Mouse (Mus musculus) hindbrain, embryonic 12.5 days (tissue): ENCODE results near the gene Nptx2. TPM values are rescaled to one million over a fixed set of nuclear protein-coding genes. Genes with fewer than 3 reads are reported as not detected.

Source experiments
- ATAC-seq: fragments of 200-750 bp; cut with Nextera tagmentation; 2 replicates; pipeline ENCODE4 v1.8.0; 2017; ENCODE audit warnings: moderate TSS enrichment; ENCODE audit not compliant: low FRiP score
- H3K27ac ChIP-seq: fragments of 300-500 bp; sonication (generic); 2 replicates; pipeline ENCODE4 v1.5.1; 2016; ENCODE audit warnings: mild to moderate bottlenecking
- H3K27me3 ChIP-seq: fragments of 300-500 bp; sonication (generic); 2 replicates; pipeline ENCODE4 v1.6.1; 2016; ENCODE audit warnings: mild to moderate bottlenecking
- H3K36me3 ChIP-seq: fragments of 300-500 bp; sonication (generic); 2 replicates; pipeline ENCODE4 v1.6.1; 2016; ENCODE audit warnings: mild to moderate bottlenecking
- H3K4me1 ChIP-seq: fragments of 300-500 bp; sonication (generic); 2 replicates; pipeline ENCODE4 v1.6.1; 2016
- H3K4me2 ChIP-seq: fragments of 300-500 bp; sonication (generic); replicated peaks from 2 replicates; pipeline ENCODE4 v1.6.1; 2016; ENCODE audit warnings: mild to moderate bottlenecking
- H3K4me3 ChIP-seq: fragments of 300-500 bp; sonication (generic); 2 replicates; pipeline ENCODE4 v1.5.1; 2016; ENCODE audit warnings: mild to moderate bottlenecking
- H3K9ac ChIP-seq: fragments of 300-500 bp; sonication (generic); 2 replicates; pipeline ENCODE4 v1.6.1; 2016; ENCODE audit warnings: mild to moderate bottlenecking, moderate library complexity
- H3K9me3 ChIP-seq: fragments of 300-500 bp; sonication (generic); replicated peaks from 2 replicates; pipeline ENCODE4 v1.6.1; 2016; ENCODE audit warnings: mild to moderate bottlenecking
- WGBS: fragments of 180-500 bp; shearing (Covaris S2); methylation state at CpG from one replicate; pipeline ENCODE4 v1.1.7; 2016; 5-methylcytosine and 5-hydroxymethylcytosine counted together
- polyA plus RNA-seq: library from polyadenylated mRNA; unstranded; fragments of >200 nt; fragmentation: Nextera tagmentation; extraction: Ambion mirVana; gene quantifications from 2 replicates; pipeline ENCODE4 v1.2.1, GENCODE M21; 2016

Nptx2 gene
- polyA plus RNA-seq, 1 experiment from 2014 or later = 1.7 TPM

DNA sequence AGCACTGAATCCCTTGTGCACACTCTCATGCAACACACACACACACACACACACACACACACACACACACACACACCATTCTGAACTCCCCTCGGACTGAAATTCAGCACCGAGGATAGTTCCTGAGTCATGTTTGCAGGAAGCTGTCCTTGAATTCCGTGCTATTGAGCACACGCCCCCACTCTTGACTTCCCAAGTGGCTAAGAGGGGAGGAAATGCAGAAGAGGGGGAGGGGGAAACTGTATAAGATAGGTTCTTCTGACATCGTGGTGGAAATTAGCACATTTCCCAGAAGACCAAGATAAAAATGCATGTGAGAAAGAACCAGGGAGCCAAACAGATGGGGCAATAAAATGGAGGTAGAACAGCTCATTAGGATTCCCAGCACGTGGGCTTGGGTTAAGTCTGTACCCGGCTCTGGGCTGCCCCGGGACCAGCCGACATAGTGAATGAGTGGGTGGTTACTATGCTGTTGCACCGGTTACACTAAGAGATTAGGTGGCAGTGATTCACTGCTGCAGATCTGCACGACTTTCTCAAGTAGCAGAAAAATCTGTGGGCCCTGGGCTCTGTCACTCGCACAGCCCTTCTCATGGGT, 2.9 kb upstream of the Nptx2 start:
- peak overlapping the region; percentile 58 for H3K27ac ChIP-seq
- WGBS = 17% methylated on average over 12 of the region's 12 CpGs
- peaks cover 32% of the 10 kb centered on the region for H3K27me3 ChIP-seq
- H3K4me3 ChIP-seq = no peak overlapping the region
- peak overlapping the region; percentile 15; the same call in 1 of the 2 replicates for H3K4me2 ChIP-seq
- peaks cover 32% of the 10 kb centered on the region for H3K4me1 ChIP-seq
- H3K36me3 ChIP-seq = no peaks in the 10 kb centered on the region
- no peak overlapping the region for H3K9ac ChIP-seq
- H3K9me3 ChIP-seq = no peaks in the 10 kb centered on the region
- ATAC-seq = peak; percentile 85

DNA sequence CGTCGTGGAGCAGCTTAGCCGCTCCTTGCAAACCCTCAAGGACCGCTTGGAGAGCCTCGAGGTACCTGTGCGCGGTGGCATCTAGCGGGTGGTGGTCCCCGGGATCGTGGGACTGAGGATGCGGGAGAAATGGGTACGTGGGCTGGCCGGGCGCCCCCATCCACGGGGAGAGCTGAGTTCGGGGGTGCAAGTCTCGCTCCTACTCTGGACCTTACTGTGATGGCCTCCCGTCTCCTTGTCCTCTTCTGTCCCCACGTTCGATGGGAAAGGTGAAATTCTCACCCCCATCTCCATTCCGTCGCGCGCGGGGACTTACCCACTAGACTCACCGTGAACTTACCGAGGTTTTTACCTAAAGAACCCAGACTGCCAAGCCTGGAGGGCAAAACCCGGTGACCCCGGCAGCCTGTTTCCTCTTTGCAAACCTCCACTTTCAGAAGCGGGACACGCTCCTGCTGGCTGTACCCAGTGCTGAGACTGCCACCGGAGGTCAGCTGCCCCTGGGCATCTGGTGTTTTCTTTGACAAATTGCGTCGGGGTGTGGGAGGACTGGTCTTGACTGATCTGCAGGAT, 807 bp downstream of the Nptx2 start:
- 5% methylated on average over 33 of the region's 34 CpGs for WGBS
- H3K27me3 ChIP-seq = peaks cover 54% of the 10 kb centered on the region
- no peak overlapping the region; the same call in 1 of the 2 replicates for H3K9ac ChIP-seq
- peaks cover 42% of the 10 kb centered on the region for H3K4me1 ChIP-seq
- peak overlapping the region; percentile 41 for H3K4me3 ChIP-seq
- H3K27ac ChIP-seq = no peak overlapping the region
- no peak for ATAC-seq
- peak overlapping the region; percentile 64 for H3K4me2 ChIP-seq
- no peaks in the 10 kb centered on the region for H3K36me3 ChIP-seq
- H3K9me3 ChIP-seq = no peaks in the 10 kb centered on the region

DNA sequence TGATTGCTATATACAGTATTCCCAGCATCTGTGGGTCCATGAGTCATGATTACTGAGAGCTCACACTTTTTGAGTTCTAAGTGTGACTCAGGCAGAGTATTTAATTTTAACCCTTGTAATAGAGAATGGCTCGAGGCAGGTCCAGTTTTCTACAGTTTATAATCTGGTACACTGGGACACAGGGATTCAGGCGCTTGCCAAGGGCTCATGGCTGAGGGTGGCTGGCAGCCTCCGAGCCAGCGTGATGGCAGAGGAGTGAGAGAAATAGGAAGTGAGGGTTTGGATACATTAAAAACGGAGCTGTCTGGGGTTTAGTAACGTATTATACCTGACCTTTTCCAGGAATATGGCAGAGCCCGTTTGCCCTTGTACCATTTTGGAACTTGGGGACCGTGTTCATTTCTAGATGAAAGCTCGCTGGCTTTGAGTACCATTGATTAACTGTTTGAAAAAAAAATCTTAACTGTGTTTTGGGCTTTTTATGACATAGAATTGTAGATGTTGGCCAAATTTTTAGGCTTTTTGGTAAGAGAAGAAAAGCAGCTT, 1.7 kb downstream of the Nptx2 start:
- no peaks in the 10 kb centered on the region for H3K36me3 ChIP-seq
- H3K4me3 ChIP-seq = peak overlapping the region; percentile 35
- WGBS = 21% methylated on average over 9 of the region's 9 CpGs
- peaks cover 42% of the 10 kb centered on the region for H3K4me1 ChIP-seq
- H3K27me3 ChIP-seq = peaks cover 56% of the 10 kb centered on the region
- H3K9me3 ChIP-seq = no peaks in the 10 kb centered on the region
- no peak overlapping the region for H3K27ac ChIP-seq
- H3K9ac ChIP-seq = no peak overlapping the region
- peak overlapping the region; percentile 64 for H3K4me2 ChIP-seq
- ATAC-seq = no peak

DNA sequence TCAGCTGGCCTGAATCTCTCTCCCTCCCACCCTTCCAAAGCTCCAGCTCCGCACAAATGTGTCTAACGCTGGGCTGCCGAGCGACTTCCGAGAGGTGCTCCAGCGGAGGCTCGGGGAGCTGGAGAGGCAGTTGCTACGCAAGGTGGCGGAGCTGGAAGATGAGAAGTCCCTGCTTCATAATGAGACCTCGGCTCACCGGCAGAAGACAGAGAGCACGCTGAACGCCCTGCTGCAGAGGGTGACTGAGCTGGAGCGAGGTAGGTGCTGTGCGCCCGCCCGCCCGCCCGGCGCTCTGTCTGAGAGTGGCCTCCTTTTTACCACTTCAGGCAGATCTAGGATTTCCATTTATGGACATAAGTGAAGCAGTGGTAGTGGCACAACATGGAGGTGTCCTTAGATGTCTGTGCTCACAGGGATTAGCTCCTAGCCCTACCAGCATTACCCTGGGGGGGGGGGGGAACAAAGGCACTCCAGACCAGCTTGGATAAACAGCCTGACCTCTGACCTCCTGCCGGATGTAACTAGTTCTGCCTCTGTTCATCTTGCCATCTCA, 2.5 kb downstream of the Nptx2 start:
- Histone ChIP-seq H3K4me1 (peaks cover 36% of the 10 kb centered on the region), H3K9me3 (no peaks in the 10 kb centered on the region), H3K27me3 (peaks cover 53% of the 10 kb centered on the region), H3K4me2 (peak overlapping the region; percentile 64), H3K9ac (peak overlapping the region; percentile 32; the same call in 1 of the 2 replicates), H3K4me3 (peak overlapping the region; percentile 35), H3K36me3 (no peaks in the 10 kb centered on the region), H3K27ac (no peak overlapping the region)
- 11% methylated on average over 21 of the region's 21 CpGs for WGBS
- ATAC-seq = no peak

DNA sequence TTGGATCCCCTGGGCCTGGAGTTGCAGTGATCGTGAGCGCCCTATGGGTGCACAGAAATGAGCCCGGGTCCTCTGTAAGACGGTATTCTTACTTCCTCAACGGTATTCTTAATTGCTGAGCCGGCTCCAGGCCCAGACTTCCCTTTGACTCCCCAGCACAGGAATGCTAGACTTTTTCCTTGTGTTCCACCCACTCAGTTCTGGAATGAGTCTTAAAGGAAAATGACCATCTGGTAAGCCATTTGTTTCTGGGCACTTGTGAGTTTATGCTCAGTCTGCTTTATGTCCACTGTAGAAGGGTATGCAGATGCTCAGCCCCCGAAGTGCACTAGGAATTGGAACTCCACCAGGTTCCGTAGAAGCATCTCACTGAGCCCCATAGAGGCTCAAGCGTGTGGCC, 4.3 kb downstream of the Nptx2 start:
- no peak for ATAC-seq
- WGBS = 86% methylated on average over 9 of the region's 9 CpGs
- H3K27me3 ChIP-seq = peaks cover 47% of the 10 kb centered on the region
- no peak overlapping the region for H3K4me2 ChIP-seq
- H3K27ac ChIP-seq = no peak overlapping the region
- H3K4me3 ChIP-seq = no peak overlapping the region
- no peaks in the 10 kb centered on the region for H3K36me3 ChIP-seq
- no peaks in the 10 kb centered on the region for H3K9me3 ChIP-seq
- peaks cover 33% of the 10 kb centered on the region for H3K4me1 ChIP-seq
- H3K9ac ChIP-seq = no peak overlapping the region

DNA sequence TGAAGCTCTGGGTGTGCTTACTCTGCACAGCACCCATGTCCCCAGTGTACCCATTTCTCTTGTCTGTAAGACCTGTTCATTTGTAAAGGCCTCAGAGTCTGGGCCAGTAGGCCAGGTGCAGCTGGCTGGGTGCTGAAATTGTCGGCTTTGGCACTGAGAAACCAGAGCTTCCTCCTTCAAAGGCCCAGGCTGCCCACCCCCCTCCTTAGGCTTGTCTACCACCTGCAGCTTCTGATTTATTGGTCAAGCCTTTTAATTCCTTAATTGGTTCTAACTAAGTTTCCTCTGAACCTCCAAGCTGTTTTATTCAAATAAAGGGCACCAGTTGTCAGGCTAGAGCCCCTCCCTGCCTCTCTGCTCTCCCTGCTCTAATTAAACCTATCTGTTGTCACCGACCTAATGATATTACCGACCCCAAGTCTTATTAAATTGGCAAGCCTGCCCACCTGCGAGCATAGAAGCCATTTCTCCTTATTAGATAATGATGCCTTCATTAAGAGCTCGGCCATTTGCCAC, 5.0 kb downstream of the Nptx2 start:
- Histone ChIP-seq H3K9ac (no peak overlapping the region), H3K36me3 (no peaks in the 10 kb centered on the region), H3K27ac (no peak overlapping the region), H3K4me3 (no peak overlapping the region), H3K4me1 (peaks cover 31% of the 10 kb centered on the region), H3K9me3 (no peaks in the 10 kb centered on the region), H3K27me3 (peaks cover 40% of the 10 kb centered on the region), H3K4me2 (no peak overlapping the region)
- WGBS = 56% methylated on average over 5 of the region's 5 CpGs
- ATAC-seq = no peak

DNA sequence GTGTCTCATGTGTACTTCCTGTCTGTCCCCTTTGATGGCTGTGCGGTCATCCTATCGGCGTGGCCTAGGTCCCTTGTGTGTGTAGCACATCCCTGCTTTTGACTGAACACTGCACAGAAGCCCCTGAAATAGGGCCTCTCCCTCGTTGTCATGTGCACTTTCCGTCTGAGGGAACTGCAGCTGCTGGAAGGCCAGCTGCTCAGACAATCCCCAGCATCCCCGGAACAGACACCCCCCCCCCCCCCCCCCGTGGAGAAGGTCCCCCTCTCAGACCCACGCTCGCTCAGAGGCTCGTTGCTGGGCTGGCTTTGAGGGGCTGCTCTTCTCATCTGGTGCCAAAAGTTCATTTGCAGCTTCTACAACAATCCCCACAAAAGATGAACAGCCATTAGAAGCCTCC, 11.0 kb downstream of the Nptx2 start:
- no peak overlapping the region; the same call in 1 of the 2 replicates for H3K4me2 ChIP-seq
- 17% methylated on average over 10 of the region's 10 CpGs for WGBS
- no peak overlapping the region for H3K4me3 ChIP-seq
- peak; percentile 80 for ATAC-seq
- no peaks in the 10 kb centered on the region for H3K36me3 ChIP-seq
- H3K9me3 ChIP-seq = no peaks in the 10 kb centered on the region
- peak overlapping the region; percentile 74 for H3K27ac ChIP-seq
- no peaks in the 10 kb centered on the region; the same call in 1 of the 2 replicates for H3K27me3 ChIP-seq
- no peak overlapping the region for H3K9ac ChIP-seq
- H3K4me1 ChIP-seq = peaks cover 27% of the 10 kb centered on the region

DNA sequence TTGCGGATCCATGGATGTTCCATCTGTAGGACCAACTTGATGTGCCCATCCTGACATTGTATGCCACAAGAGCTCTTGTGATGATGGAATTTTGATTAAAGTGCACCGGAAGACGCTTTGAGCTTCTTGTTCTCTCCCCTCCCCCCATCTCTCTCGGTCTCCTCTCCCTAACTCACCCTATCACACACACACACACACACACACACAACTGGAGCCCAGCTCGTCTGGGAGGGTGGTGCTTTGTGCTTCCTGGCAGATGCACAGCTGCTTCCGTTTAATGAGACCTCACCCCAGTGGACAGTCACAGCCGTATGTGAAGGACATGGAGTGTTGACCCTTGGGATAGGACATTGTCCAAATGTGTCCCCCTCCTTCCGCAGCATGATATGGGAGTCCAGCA, 11.7 kb downstream of the Nptx2 start:
- no peak overlapping the region for H3K4me2 ChIP-seq

DNA sequence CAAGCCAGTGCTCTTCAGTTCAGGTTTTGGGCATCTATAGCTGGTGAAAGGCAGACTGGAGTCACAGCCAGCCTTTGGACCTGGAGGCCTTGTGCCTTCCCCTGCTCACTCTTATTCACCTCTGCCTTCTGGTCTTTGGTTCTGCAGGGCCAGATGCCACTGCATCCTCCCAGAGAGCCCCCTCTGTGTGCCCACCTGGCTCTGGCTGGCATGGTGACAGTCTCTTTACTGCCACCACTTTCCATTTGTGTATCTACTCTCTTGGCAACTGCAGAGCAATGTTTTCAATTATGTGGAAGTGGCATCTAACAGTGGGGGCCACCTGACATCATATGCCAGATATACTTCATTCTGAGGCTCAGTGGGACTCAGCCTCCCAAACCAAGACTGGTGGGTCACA, 12.8 kb downstream of the Nptx2 start:
- Histone ChIP-seq H3K27me3 (peaks cover 3% of the 10 kb centered on the region; the same call in 1 of the 2 replicates), H3K4me1 (peaks cover 27% of the 10 kb centered on the region), H3K4me2 (no peak overlapping the region), H3K9ac (no peak overlapping the region), H3K27ac (no peak overlapping the region), H3K36me3 (no peaks in the 10 kb centered on the region), H3K4me3 (no peak overlapping the region), H3K9me3 (no peaks in the 10 kb centered on the region)
- no peak for ATAC-seq

More for the DNA sequence above, 11.7 kb downstream of the Nptx2 start:
- H3K4me1 ChIP-seq = peaks cover 27% of the 10 kb centered on the region
- H3K9ac ChIP-seq = no peak overlapping the region
- H3K27me3 ChIP-seq = no peaks in the 10 kb centered on the region
- peak overlapping the region; percentile 74; the same call in 1 of the 2 replicates for H3K27ac ChIP-seq
- ATAC-seq = no peak
- WGBS = 42% methylated on average over 8 of the region's 8 CpGs
- no peaks in the 10 kb centered on the region for H3K9me3 ChIP-seq
- H3K36me3 ChIP-seq = no peaks in the 10 kb centered on the region
- no peak overlapping the region for H3K4me3 ChIP-seq

DNA sequence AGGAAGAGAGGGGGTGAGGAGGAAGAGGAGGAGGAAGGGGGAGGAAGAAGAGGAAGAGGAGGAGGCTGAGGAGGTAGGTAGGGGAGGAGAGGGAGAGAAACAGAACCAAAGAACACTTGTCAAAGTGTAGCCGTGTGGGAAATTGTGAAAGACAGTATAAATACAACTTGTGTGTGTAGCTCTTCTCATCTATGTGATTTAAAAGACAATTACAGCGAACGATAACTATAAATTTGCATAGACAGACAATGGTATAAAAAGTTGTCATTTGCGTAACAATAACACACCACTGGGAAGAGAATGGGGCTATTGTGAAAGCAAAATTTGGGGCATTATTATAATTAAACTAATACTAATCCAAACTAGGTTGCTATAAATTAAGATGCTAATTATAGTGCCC, 20.0 kb downstream of the Nptx2 start:
- ATAC-seq = no peak

DNA sequence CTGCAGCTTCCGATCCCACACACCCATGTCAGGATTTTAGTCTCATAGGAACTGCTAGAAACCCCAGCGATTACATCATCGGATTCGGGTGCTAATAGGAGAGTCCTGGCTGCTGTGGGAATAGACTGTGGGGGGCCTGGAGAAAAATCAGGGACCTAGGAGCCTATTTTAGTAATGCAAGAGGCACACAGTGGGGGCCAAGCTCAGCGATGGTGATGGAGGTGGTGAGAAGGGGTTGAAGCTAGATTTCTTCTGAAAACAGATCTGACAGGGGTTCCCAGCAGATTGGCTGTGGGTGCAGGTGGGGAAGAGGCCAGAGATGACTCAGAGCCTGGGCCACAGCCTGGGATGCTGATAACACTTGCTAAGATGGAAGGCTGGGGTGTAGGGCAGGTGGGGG, 39.4 kb downstream of the Nptx2 start:
- Histone ChIP-seq H3K36me3 (no peaks in the 10 kb centered on the region), H3K9me3 (peaks cover 9% of the 10 kb centered on the region), H3K27me3 (no peaks in the 10 kb centered on the region), H3K27ac (no peak overlapping the region), H3K4me1 (no peaks in the 10 kb centered on the region), H3K4me3 (no peak overlapping the region), H3K4me2 (no peak overlapping the region), H3K9ac (no peak overlapping the region)
- WGBS = 93% methylated on average over 5 of the region's 5 CpGs
- no peak for ATAC-seq

More for the DNA sequence above, 20.0 kb downstream of the Nptx2 start:
- H3K27me3 ChIP-seq = peaks cover 3% of the 10 kb centered on the region; the same call in 1 of the 2 replicates
- no peaks in the 10 kb centered on the region for H3K4me1 ChIP-seq
- H3K4me3 ChIP-seq = no peak overlapping the region
- H3K9me3 ChIP-seq = no peaks in the 10 kb centered on the region
- no peak overlapping the region for H3K4me2 ChIP-seq
- H3K36me3 ChIP-seq = no peaks in the 10 kb centered on the region
- 61% methylated on average over 4 of the region's 4 CpGs for WGBS
- H3K9ac ChIP-seq = no peak overlapping the region
- H3K27ac ChIP-seq = no peak overlapping the region

DNA sequence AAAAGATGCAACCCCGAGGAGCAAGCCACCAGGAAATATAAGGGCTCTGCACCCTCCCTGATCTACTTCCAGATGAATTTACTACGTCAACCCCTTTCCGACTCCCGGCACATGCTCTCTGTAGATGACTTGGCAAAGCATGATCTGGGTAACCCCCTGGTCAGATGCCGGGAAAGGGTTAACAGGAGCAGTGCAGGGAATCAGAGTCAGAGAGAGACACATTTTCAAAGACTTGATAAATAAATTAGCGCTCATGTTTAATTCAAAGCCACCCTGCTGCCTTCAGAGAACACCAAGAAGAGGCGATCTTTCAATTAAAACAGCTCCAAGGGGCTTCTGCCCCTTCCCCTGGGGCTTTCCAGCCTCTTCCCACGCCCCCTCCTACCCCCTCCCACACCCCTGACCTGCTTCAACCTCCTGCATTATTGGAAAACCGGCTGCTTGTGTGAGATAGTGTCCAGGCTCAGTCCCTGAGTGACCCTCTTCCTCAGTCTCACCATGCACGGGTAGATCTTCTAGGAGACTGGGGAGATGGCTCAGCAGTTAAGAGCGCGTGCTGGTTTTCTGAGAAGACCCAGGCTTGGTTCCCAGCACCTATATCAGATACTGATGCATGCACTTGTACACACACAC, 45.7 kb downstream of the Nptx2 start:
- peaks cover 17% of the 10 kb centered on the region for H3K9me3 ChIP-seq
- no peak overlapping the region for H3K4me3 ChIP-seq
- H3K4me2 ChIP-seq = peak overlapping the region; percentile 25
- ATAC-seq = peak; percentile 80
- H3K36me3 ChIP-seq = no peaks in the 10 kb centered on the region
- 23% methylated on average over 12 of the region's 12 CpGs for WGBS
- peaks cover 9% of the 10 kb centered on the region for H3K4me1 ChIP-seq
- H3K27me3 ChIP-seq = no peaks in the 10 kb centered on the region
- peak overlapping the region; percentile 62 for H3K27ac ChIP-seq
- no peak overlapping the region for H3K9ac ChIP-seq
